7 mouse cellular contexts compared by ENCODE assay signal in genomic region chr1:77496468-77497181, GRCm38 (mm10). TPM values are rescaled to one million over a fixed set of nuclear protein-coding genes. Genes with fewer than 3 reads are reported as not detected.
DNase-seq lines count a peak whose midpoint lies in the region; ATAC-seq and TF ChIP-seq lines count a peak whose summit lies in the region.

No protein-coding gene starts in this region.

- ATAC-seq in hindbrain, embryonic 13.5 days (ENCODE audit: low FRiP score), result peak; percentile 78
- ATAC-seq in neural tube, embryonic 12.5 days (ENCODE audit: low FRiP score, low read depth), result peak; percentile 92

- TF ChIP-seq CTCF in layer of hippocampus, adult 2 months (conservative IDR thresholded peaks at IDR 0.05), result peak; percentile 55

- peak overlapping the region; percentile 31; the same call in 1 of the 2 replicates for H3K9ac ChIP-seq in hindbrain, embryonic 13.5 days
- H3K9ac ChIP-seq in neural tube, embryonic 12.5 days, result no peak overlapping the region

- peak overlapping the region; percentile 48; the same call in 1 of the 2 replicates for H3K27ac ChIP-seq in layer of hippocampus, adult 2 months
- H3K27ac ChIP-seq in hindbrain, embryonic 13.5 days, result peak overlapping the region; percentile 79
- peak overlapping the region; percentile 51; the same call in 1 of the 2 replicates for H3K27ac ChIP-seq in neural tube, embryonic 12.5 days

- no peaks in the 10 kb centered on the region for H3K9me3 ChIP-seq in hindbrain, embryonic 13.5 days
- no peaks in the 10 kb centered on the region for H3K9me3 ChIP-seq in neural tube, embryonic 12.5 days

- WGBS in hindbrain, embryonic 13.5 days, result 6% methylated on average over 11 of the region's 11 CpGs
- 11% methylated on average over 11 of the region's 11 CpGs for WGBS in neural tube, embryonic 12.5 days

- peak in 1 of 2 experiments; percentile 26 for DNase-seq in layer of hippocampus, adult 2 months (ENCODE audit: low spot score in 2 of 2)
- DNase-seq in layer of hippocampus, adult 8-10 months (ENCODE audit: low spot score in 2 of 2), result no peak
- DNase-seq in embryo, embryonic 11 days, result peak; percentile 80
- no peak for DNase-seq in MN1 (ENCODE audit: low spot score)
- DNase-seq in gastrocnemius, postnatal 14 days, result no peak

- intact Hi-C loops in gastrocnemius, postnatal 14 days (cut with DNase I; ENCODE audit: low total_unique reads), result no loop called here

- H3K36me3 ChIP-seq in hindbrain, embryonic 13.5 days, result no peaks in the 10 kb centered on the region
- H3K36me3 ChIP-seq in neural tube, embryonic 12.5 days, result peaks cover 4% of the 10 kb centered on the region; the same call in 1 of the 2 replicates

- H3K4me1 ChIP-seq in hindbrain, embryonic 13.5 days (replicated peaks), result peaks cover 76% of the 10 kb centered on the region
- H3K4me1 ChIP-seq in neural tube, embryonic 12.5 days, result peaks cover 67% of the 10 kb centered on the region

- peak overlapping the region; percentile 31 for H3K4me2 ChIP-seq in hindbrain, embryonic 13.5 days
- peak overlapping the region; percentile 39 for H3K4me2 ChIP-seq in neural tube, embryonic 12.5 days (replicated peaks)

- peak overlapping the region; percentile 33 for H3K4me3 ChIP-seq in layer of hippocampus, adult 2 months
- peak overlapping the region; percentile 1; the same call in 1 of the 2 replicates for H3K4me3 ChIP-seq in hindbrain, embryonic 13.5 days
- no peak overlapping the region for H3K4me3 ChIP-seq in neural tube, embryonic 12.5 days

- no peaks in the 10 kb centered on the region for H3K27me3 ChIP-seq in hindbrain, embryonic 13.5 days
- no peaks in the 10 kb centered on the region for H3K27me3 ChIP-seq in neural tube, embryonic 12.5 days (replicated peaks)

RNA-seq across cellular contexts. Expression of gene Epha4, which starts 18.3 kb away (rescaled TPM):
- 100 to 1,000 TPM; 334 to 340 TPM for total RNA-seq in layer of hippocampus, adult 2 months (2021)
- total RNA-seq in layer of hippocampus, adult 8-10 months (2022), result 100 to 1,000 TPM; 267 to 285 (median 281) TPM
- polyA plus RNA-seq in hindbrain, embryonic 13.5 days (2015; fragmentation: Nextera tagmentation; extraction: Ambion mirVana), result 37.3 and 39.1 TPM in 2 replicates
- polyA plus RNA-seq in neural tube, embryonic 12.5 days (2016; fragmentation: Nextera tagmentation; extraction: Ambion mirVana), result 27.9 and 31.6 TPM in 2 replicates
- total RNA-seq in gastrocnemius, postnatal 14 days (2021), result 1 to 10 TPM; 3.1 to 4.5 TPM

Comparison
In these comparisons a context has a peak if more than half of its experiments do, and no peak if none do; other contexts are left out.
1. RNA of gene Epha4, which starts 18.3 kb away (total RNA-seq): 334 to 340 TPM in layer of hippocampus, adult 2 months and 267 to 285 TPM in layer of hippocampus, adult 8-10 months; 3.1 to 4.5 TPM in gastrocnemius, postnatal 14 days; every median in the first group is over 10 times any median in the second.
2. Peak in every context shown above with its lines, with median percentiles within 50 percentile points of each other: H3K27ac ChIP-seq.